Mouse (Mus musculus): ENCODE data around the gene Slc25a28. TPM values are rescaled to one million over a fixed set of nuclear protein-coding genes. Genes with fewer than 3 reads are reported as not detected.

Gene Slc25a28
- polyA plus RNA-seq (2016; fragmentation: Nextera tagmentation; extraction: Ambion mirVana), result 18.4 and 20.4 TPM in 2 replicates

GRCm38 (mm10) chr19:43674730-43675524 lies at the start of gene Slc25a28:
Gene Slc25a28, minus strand, starts transcription at chr19:43674881.
- 1% methylated on average over 78 of the region's 79 CpGs for WGBS
- Histone ChIP-seq H3K27me3 (no peaks in the 10 kb centered on the region; the same call in 1 of the 2 replicates), H3K4me1 (peaks cover 18% of the 10 kb centered on the region), H3K36me3 (no peaks in the 10 kb centered on the region), H3K4me2 (replicated peaks) (peak within 1 kb of the TSS; percentile 80), H3K9me3 (no peaks in the 10 kb centered on the region), H3K4me3 (peak within 1 kb of the TSS; percentile 94), H3K27ac (peak within 1 kb of the TSS; percentile 90), H3K9ac (peak within 1 kb of the TSS; percentile 92)
- peak; percentile 97 for ATAC-seq (ENCODE audit: insufficient number of reproducible peaks, insufficient read depth, low FRiP score, low TSS enrichment)

DNA sequence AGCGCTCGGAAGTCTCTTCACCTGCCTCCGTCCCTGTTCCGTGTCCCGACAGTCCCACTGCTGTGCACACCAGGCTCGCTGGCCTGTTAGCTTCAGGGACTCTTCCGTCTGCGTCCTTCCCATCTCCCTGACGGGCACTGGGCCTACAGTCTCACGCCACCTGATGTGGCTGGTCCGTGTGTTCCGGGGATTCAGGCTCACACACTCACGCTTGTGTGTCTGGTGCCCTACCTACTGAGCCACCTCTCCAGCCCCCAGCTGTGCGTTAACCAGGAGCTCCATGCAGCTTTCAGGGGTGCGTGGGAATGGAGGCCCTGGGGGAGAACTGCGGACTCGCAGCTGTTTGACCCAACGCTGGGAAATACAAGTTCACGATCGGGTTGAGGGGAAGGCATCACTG lies 49.5 kb upstream of the Slc25a28 start:
- Histone ChIP-seq H3K27me3 (no peaks in the 10 kb centered on the region), H3K27ac (no peak overlapping the region), H3K36me3 (peaks cover 59% of the 10 kb centered on the region), H3K4me1 (no peaks in the 10 kb centered on the region), H3K9ac (no peak overlapping the region), H3K4me2 (replicated peaks) (no peak overlapping the region), H3K9me3 (no peaks in the 10 kb centered on the region), H3K4me3 (no peak overlapping the region)
- WGBS, result 91% methylated on average over 20 of the region's 20 CpGs
- ATAC-seq (ENCODE audit: insufficient number of reproducible peaks, insufficient read depth, low FRiP score, low TSS enrichment), result no peak

DNA sequence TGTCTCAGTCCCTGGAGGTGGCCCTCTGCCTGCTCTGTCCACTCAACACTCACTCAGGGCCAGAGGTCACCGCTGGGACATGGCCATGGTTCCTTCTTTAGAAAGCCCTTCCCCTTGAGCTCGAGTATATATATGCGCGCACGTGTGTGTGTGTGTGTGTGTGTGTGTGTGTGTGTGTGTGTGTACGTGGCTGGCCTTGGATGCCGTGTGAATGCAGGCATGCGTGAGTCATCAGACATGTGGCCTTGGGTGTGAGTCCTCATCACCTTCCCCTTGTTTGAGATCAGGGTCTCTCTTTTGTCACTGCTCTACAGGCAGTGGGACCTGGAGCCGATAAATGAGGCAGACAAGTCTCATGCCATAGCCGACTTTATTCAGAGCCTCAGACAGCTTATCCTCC lies 48.8 kb upstream of the Slc25a28 start:
- Histone ChIP-seq H3K9ac (no peak overlapping the region), H3K9me3 (no peaks in the 10 kb centered on the region), H3K4me2 (replicated peaks) (no peak overlapping the region), H3K4me3 (no peak overlapping the region), H3K36me3 (peaks cover 55% of the 10 kb centered on the region), H3K27ac (no peak overlapping the region), H3K4me1 (no peaks in the 10 kb centered on the region), H3K27me3 (no peaks in the 10 kb centered on the region)
- ATAC-seq (ENCODE audit: insufficient number of reproducible peaks, insufficient read depth, low FRiP score, low TSS enrichment), result no peak
- 83% methylated on average over 10 of the region's 10 CpGs for WGBS

DNA sequence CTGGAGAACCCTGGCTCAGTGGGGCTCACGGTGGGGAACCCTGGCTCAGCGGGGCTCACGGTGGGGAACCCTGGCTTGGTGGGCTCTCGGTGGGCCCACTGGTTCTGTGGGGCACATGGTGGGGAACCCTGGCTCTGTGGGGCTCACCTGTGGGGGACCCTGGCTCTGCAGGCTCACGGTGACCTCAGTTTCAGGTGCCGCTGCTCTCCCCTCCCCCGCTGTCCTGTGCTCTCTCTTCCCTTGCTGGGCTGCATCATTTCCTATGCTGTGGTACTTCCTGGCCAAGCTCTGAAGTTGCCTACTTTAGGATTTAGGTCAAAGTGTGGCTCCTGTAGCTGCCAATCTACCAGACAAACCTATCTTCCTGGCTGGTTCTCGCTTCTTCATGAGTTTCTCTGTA lies 48.2 kb upstream of the Slc25a28 start:
- Histone ChIP-seq H3K27ac (no peak overlapping the region), H3K4me1 (no peaks in the 10 kb centered on the region), H3K9me3 (no peaks in the 10 kb centered on the region), H3K27me3 (no peaks in the 10 kb centered on the region), H3K4me2 (replicated peaks) (no peak overlapping the region), H3K4me3 (no peak overlapping the region), H3K36me3 (peaks cover 49% of the 10 kb centered on the region), H3K9ac (no peak overlapping the region)
- WGBS, result 82% methylated on average over 8 of the region's 8 CpGs
- ATAC-seq (ENCODE audit: insufficient number of reproducible peaks, insufficient read depth, low FRiP score, low TSS enrichment), result no peak

GRCm38 (mm10) chr19:43720061-43720460 lies 45.4 kb upstream of the Slc25a28 start:
- H3K27me3 ChIP-seq, result no peaks in the 10 kb centered on the region
- no peak overlapping the region for H3K27ac ChIP-seq
- no peaks in the 10 kb centered on the region for H3K4me1 ChIP-seq
- WGBS, result 94% methylated on average over 11 of the region's 11 CpGs
- no peak overlapping the region for H3K4me2 ChIP-seq (replicated peaks)
- no peak overlapping the region for H3K4me3 ChIP-seq
- H3K36me3 ChIP-seq, result peaks cover 28% of the 10 kb centered on the region
- H3K9me3 ChIP-seq, result no peaks in the 10 kb centered on the region
- no peak overlapping the region for H3K9ac ChIP-seq
- ATAC-seq (ENCODE audit: insufficient number of reproducible peaks, insufficient read depth, low FRiP score, low TSS enrichment), result no peak

GRCm38 (mm10) chr19:43711971-43712370 lies 37.3 kb upstream of the Slc25a28 start:
- no peaks in the 10 kb centered on the region for H3K9me3 ChIP-seq
- no peaks in the 10 kb centered on the region for H3K27me3 ChIP-seq
- no peak overlapping the region for H3K27ac ChIP-seq
- peaks cover 24% of the 10 kb centered on the region for H3K36me3 ChIP-seq
- no peak overlapping the region for H3K9ac ChIP-seq
- H3K4me1 ChIP-seq, result no peaks in the 10 kb centered on the region
- no peak overlapping the region for H3K4me3 ChIP-seq
- 82% methylated on average over 5 of the region's 5 CpGs for WGBS
- no peak for ATAC-seq (ENCODE audit: insufficient number of reproducible peaks, insufficient read depth, low FRiP score, low TSS enrichment)
- H3K4me2 ChIP-seq (replicated peaks), result no peak overlapping the region

- Histone ChIP-seq H3K4me2 (replicated peaks) (no peak overlapping the region), H3K9ac (no peak overlapping the region), H3K27me3 (no peaks in the 10 kb centered on the region), H3K4me1 (no peaks in the 10 kb centered on the region), H3K36me3 (peaks cover 29% of the 10 kb centered on the region), H3K4me3 (no peak overlapping the region), H3K9me3 (no peaks in the 10 kb centered on the region), H3K27ac (no peak overlapping the region)
- ATAC-seq (ENCODE audit: insufficient number of reproducible peaks, insufficient read depth, low FRiP score, low TSS enrichment), result no peak
- WGBS, result 62% methylated on average over 22 of the region's 22 CpGs
Observed at GRCm38 (mm10) chr19:43711159-43711916, 36.7 kb upstream of the Slc25a28 start.

- H3K27me3 ChIP-seq, result no peaks in the 10 kb centered on the region
- H3K4me3 ChIP-seq, result no peak overlapping the region
- H3K9me3 ChIP-seq, result no peaks in the 10 kb centered on the region
- no peak for ATAC-seq (ENCODE audit: insufficient number of reproducible peaks, insufficient read depth, low FRiP score, low TSS enrichment)
- no peak overlapping the region for H3K4me2 ChIP-seq (replicated peaks)
- H3K36me3 ChIP-seq, result peaks cover 42% of the 10 kb centered on the region
- H3K9ac ChIP-seq, result no peak overlapping the region
- 91% methylated on average over 8 of the region's 8 CpGs for WGBS
- H3K27ac ChIP-seq, result no peak overlapping the region
- H3K4me1 ChIP-seq, result no peaks in the 10 kb centered on the region
Observed at GRCm38 (mm10) chr19:43709317-43709716, 34.6 kb upstream of the Slc25a28 start.

GRCm38 (mm10) chr19:43708206-43708605 lies 33.5 kb upstream of the Slc25a28 start:
- no peak overlapping the region for H3K4me3 ChIP-seq
- H3K27me3 ChIP-seq, result no peaks in the 10 kb centered on the region
- H3K4me1 ChIP-seq, result no peaks in the 10 kb centered on the region
- H3K36me3 ChIP-seq, result peaks cover 47% of the 10 kb centered on the region
- ATAC-seq (ENCODE audit: insufficient number of reproducible peaks, insufficient read depth, low FRiP score, low TSS enrichment), result no peak
- H3K9me3 ChIP-seq, result no peaks in the 10 kb centered on the region
- H3K9ac ChIP-seq, result no peak overlapping the region
- H3K4me2 ChIP-seq (replicated peaks), result no peak overlapping the region
- 95% methylated on average over 7 of the region's 7 CpGs for WGBS
- no peak overlapping the region for H3K27ac ChIP-seq

DNA sequence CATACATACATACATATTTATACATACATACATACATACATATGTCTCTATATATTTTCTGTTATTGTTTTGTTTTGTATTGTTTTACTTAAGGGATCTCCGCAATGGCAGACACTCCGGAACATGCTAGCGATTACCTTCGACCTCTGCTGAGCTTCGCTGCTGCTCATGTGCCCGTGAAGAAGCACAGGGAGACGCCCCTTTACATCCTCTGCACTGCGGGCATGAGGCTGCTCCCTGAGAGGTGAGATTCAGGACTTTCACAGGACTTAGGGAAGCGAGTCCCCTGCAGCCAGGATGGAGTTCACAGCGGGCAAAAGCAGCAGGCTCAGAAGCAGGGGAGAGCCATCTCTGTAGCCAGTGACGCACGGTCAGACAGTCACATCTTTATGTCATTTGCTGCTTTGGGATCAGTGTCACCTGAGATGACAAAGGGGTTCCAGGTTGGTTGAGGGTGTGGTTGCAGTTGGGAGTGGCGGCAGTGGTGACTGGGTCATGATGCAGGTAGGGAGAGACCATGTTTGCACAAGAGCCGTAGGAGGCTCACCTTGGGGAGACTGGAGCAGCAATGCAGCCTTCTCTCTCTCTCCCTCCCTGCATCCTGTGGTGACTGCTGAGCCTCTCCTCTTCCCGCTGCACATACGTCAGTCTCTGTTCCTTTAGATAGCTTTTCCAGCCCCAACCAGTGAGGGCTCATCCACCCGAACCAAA lies 30.3 kb upstream of the Slc25a28 start:
- H3K27me3 ChIP-seq, result no peaks in the 10 kb centered on the region
- H3K9ac ChIP-seq, result no peak overlapping the region
- H3K36me3 ChIP-seq, result peaks cover 61% of the 10 kb centered on the region
- H3K27ac ChIP-seq, result no peak overlapping the region
- WGBS, result 88% methylated on average over 17 of the region's 17 CpGs
- no peak overlapping the region for H3K4me3 ChIP-seq
- H3K4me2 ChIP-seq (replicated peaks), result no peak overlapping the region
- ATAC-seq (ENCODE audit: insufficient number of reproducible peaks, insufficient read depth, low FRiP score, low TSS enrichment), result no peak
- H3K9me3 ChIP-seq, result no peaks in the 10 kb centered on the region
- no peaks in the 10 kb centered on the region for H3K4me1 ChIP-seq

DNA sequence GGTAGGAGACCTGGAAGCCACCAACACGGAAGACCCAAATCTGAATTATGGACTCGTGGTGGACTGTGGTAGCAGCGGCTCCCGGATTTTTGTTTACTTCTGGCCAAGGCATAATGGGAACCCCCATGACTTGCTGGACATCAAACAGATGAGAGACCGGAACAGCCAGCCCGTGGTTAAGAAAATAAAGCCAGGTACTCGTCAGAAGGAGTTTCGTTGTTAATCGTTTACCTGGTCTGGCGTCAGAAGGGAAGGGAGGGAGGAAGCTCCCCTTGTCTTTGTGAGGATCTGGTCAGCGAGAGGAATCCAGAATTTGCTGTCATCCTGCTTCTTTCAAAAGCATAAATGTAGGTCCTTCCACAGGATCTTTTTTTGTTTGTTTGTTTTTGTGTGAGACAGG lies 29.5 kb upstream of the Slc25a28 start:
- no peak for ATAC-seq (ENCODE audit: insufficient number of reproducible peaks, insufficient read depth, low FRiP score, low TSS enrichment)
- WGBS, result 88% methylated on average over 11 of the region's 11 CpGs
- H3K4me2 ChIP-seq (replicated peaks), result no peak overlapping the region
- H3K9me3 ChIP-seq, result no peaks in the 10 kb centered on the region
- no peak overlapping the region for H3K9ac ChIP-seq
- no peaks in the 10 kb centered on the region for H3K27me3 ChIP-seq
- H3K36me3 ChIP-seq, result peaks cover 66% of the 10 kb centered on the region
- no peaks in the 10 kb centered on the region for H3K4me1 ChIP-seq
- no peak overlapping the region for H3K4me3 ChIP-seq
- no peak overlapping the region for H3K27ac ChIP-seq

Data from embryonic facial prominence, embryonic 12.5 days (tissue).